In genomic region chr4:45402878-45403498, GRCm38 (mm10) we compare ENCODE assay signal across 10 mouse cellular contexts. TPM values are rescaled to one million over a fixed set of nuclear protein-coding genes. Genes with fewer than 3 reads are reported as not detected.
DNase-seq lines count a peak whose midpoint lies in the region; ATAC-seq and TF ChIP-seq lines count a peak whose summit lies in the region.
"Had no signal": no experiment of that assay in that cellular context is flagged by ENCODE, and none has a peak within 500 bp of the region (broad histone marks: within the 10 kb centered on the region; RNA-seq: fewer than 3 reads in every experiment).

No protein-coding gene starts in this region.

- H3K27me3 ChIP-seq in forebrain, postnatal 0 days (ENCODE audit: insufficient read depth, low read length) = no peaks in the 10 kb centered on the region
- H3K27me3 ChIP-seq: limb, embryonic 15.5 days; neural tube, embryonic 15.5 days had no signal

- H3K4me2 ChIP-seq in forebrain, postnatal 0 days (ENCODE audit: low read depth) = no peak overlapping the region
- H3K4me2 ChIP-seq: limb, embryonic 15.5 days; neural tube, embryonic 15.5 days had no signal

- H3K9ac ChIP-seq in forebrain, postnatal 0 days = no peak overlapping the region
- H3K9ac ChIP-seq: limb, embryonic 15.5 days; neural tube, embryonic 15.5 days had no signal

- 30% methylated on average over 7 of the region's 7 CpGs for WGBS in bone marrow, adult 2 months
- WGBS in forebrain, postnatal 0 days = 77% methylated on average over 7 of the region's 7 CpGs

- H3K36me3 ChIP-seq in forebrain, postnatal 0 days (ENCODE audit: insufficient read depth) = peaks cover 48% of the 10 kb centered on the region

- H3K27ac ChIP-seq in bone marrow, adult 2 months (ENCODE audit: control insufficient read depth, insufficient read depth, low read depth, low read length, poor library complexity) = peak overlapping the region; percentile 80
- H3K27ac ChIP-seq in forebrain, postnatal 0 days (ENCODE audit: low read depth, low read length) = no peak overlapping the region
- H3K27ac ChIP-seq: limb, embryonic 15.5 days; neural tube, embryonic 15.5 days had no signal

- peaks cover 2% of the 10 kb centered on the region for H3K4me1 ChIP-seq in bone marrow, adult 2 months (ENCODE audit: control insufficient read depth, insufficient read depth, low read length)
- H3K4me1 ChIP-seq in forebrain, postnatal 0 days (ENCODE audit: insufficient read depth) = 0 out of 2 replicates have a peak, but pooled peaks cover 14% of the 10 kb centered on the region

- peak; percentile 25; the same call in 1 of the 2 replicates for ATAC-seq in megakaryocyte, adult 5-6 weeks (ENCODE audit: poor library complexity, severe bottlenecking)
- ATAC-seq in forebrain, postnatal 0 days = no peak

- H3K9me3 ChIP-seq in forebrain, postnatal 0 days (ENCODE audit: low read length) = no peaks in the 10 kb centered on the region
- H3K9me3 ChIP-seq: limb, embryonic 15.5 days; neural tube, embryonic 15.5 days had no signal

- TF ChIP-seq CTCF in bone marrow, adult 2 months (IDR thresholded peaks at IDR 0.05; ENCODE audit: control insufficient read depth, insufficient read depth, low read length) = no peak
- TF ChIP-seq CTCF in forebrain, postnatal 0 days (IDR thresholded peaks at IDR 0.05; ENCODE audit: low read depth) = no peak

- H3K4me3 ChIP-seq in bone marrow, adult 2 months (replicated peaks; ENCODE audit: control insufficient read depth, low read depth, low read length) = peak overlapping the region; percentile 66
- no peak overlapping the region for H3K4me3 ChIP-seq in forebrain, postnatal 0 days (ENCODE audit: low read depth, low read length)
- H3K4me3 ChIP-seq: limb, embryonic 15.5 days; neural tube, embryonic 15.5 days had no signal

- DNase-seq in adrenal gland, adult 2 months = peak; percentile 16
- DNase-seq in adrenal gland, postnatal 36 days = no peak
- DNase-seq in liver = peak; percentile 86
- no peak for DNase-seq in right cerebral cortex, postnatal 36 days (ENCODE audit: low spot score in 2 of 2)
- DNase-seq in forebrain, postnatal 0 days = no peak
- DNase-seq in B cell, adult 2 months = no peak

- TF ChIP-seq POLR2A in bone marrow, adult 2 months (IDR thresholded peaks at IDR 0.05; ENCODE audit: borderline replicate concordance, control insufficient read depth, low read depth, low read length) = no peak

RNA-seq across cellular contexts. Expression of gene Slc25a51, which starts 5.6 kb away (rescaled TPM):
- 100 to 1,000 TPM; 298 to 434 TPM for total RNA-seq in adrenal gland, adult 2 months (2021)
- 136 and 197 TPM in 2 replicates for polyA plus RNA-seq in adrenal gland, adult 2 months (2012; rRNA removed)
- total RNA-seq in adrenal gland, postnatal 36 days (2021) = 100 to 1,000 TPM; 268 to 422 TPM
- 97.1 and 115 TPM in 2 replicates for polyA plus RNA-seq in bone marrow, adult 2 months (2011; ENCODE audit: insufficient read depth, insufficient read length, low replicate concordance, missing spikeins)
- 29.2 and 29.3 TPM in 2 replicates for total RNA-seq in megakaryocyte, adult 5-6 weeks (2015)
- 21.5 and 26.1 TPM in 2 replicates for total RNA-seq in megakaryocyte, adult 5-6 weeks (2017)
- 94.6 and 128 TPM in 2 replicates for total RNA-seq in forebrain, postnatal 0 days (2014; rRNA removed)
- 76.8 and 83.9 TPM in 2 replicates for polyA plus RNA-seq in forebrain, postnatal 0 days (2015; fragmentation: Nextera tagmentation; extraction: Ambion mirVana)

Comparison
In these comparisons a context has a peak if more than half of its experiments do, and no peak if none do; other contexts are left out.
1. DNase-seq: peak in adrenal gland, adult 2 months (single experiment) and liver (single experiment); none in adrenal gland, postnatal 36 days (0 of 2), right cerebral cortex, postnatal 36 days (0 of 2), forebrain, postnatal 0 days (single experiment) and B cell, adult 2 months (0 of 2).